Mouse (Mus musculus) hindbrain, embryonic 16.5 days (tissue): ENCODE results near the gene Kmt2d. TPM values are rescaled to one million over a fixed set of nuclear protein-coding genes. Genes with fewer than 3 reads are reported as not detected.
A peak's percentile ranks its signal among the peaks of the same experiment; 100 is the strongest.
"Not testable (repeated sequence)": the region's sequence is repeated elsewhere in the genome, so short reads cannot be mapped to it uniquely, and the experiment has no call there.

Experiments
- ATAC-seq: fragments of 200-750 bp; cut with Nextera tagmentation; 2 replicates; pipeline ENCODE4 v1.8.0; 2017; ENCODE audit warnings: moderate TSS enrichment, moderate library complexity
- H3K27ac ChIP-seq: fragments of 300-500 bp; sonication (generic); 2 replicates; pipeline ENCODE4 v1.5.1; 2014; ENCODE audit warnings: low read depth, mild to moderate bottlenecking, control low read depth, low read length, moderate library complexity
- H3K27me3 ChIP-seq: fragments of 300-500 bp; sonication (generic); replicated peaks from 2 replicates; pipeline ENCODE4 v1.6.1; 2014; ENCODE audit warnings: low read length; ENCODE audit not compliant: control insufficient read depth, insufficient read depth
- H3K36me3 ChIP-seq: fragments of 300-500 bp; sonication (generic); 2 replicates; pipeline ENCODE4 v1.6.1; 2014; ENCODE audit warnings: mild to moderate bottlenecking, low read length, moderate library complexity, mixed read lengths; ENCODE audit not compliant: control insufficient read depth, insufficient read depth
- H3K4me1 ChIP-seq: fragments of 300-500 bp; sonication (generic); 2 replicates; pipeline ENCODE4 v1.6.1; 2014; ENCODE audit warnings: low read depth, low read length; ENCODE audit not compliant: control insufficient read depth, insufficient read depth
- H3K4me2 ChIP-seq: fragments of 300-500 bp; sonication (generic); 2 replicates; pipeline ENCODE4 v1.6.1; 2014; ENCODE audit warnings: mild to moderate bottlenecking, low read length, control low read depth, moderate library complexity
- H3K4me3 ChIP-seq: fragments of 300-500 bp; sonication (generic); 2 replicates; pipeline ENCODE4 v1.5.1; 2014; ENCODE audit warnings: mild to moderate bottlenecking, low read length, control low read depth, moderate library complexity
- H3K9ac ChIP-seq: fragments of 300-500 bp; sonication (generic); 2 replicates; pipeline ENCODE4 v1.6.1; 2014; ENCODE audit warnings: low read depth, mild to moderate bottlenecking, control low read depth, low read length, moderate library complexity
- H3K9me3 ChIP-seq: fragments of 300-500 bp; sonication (generic); 2 replicates; pipeline ENCODE4 v1.6.1; 2014; ENCODE audit warnings: mild to moderate bottlenecking, low read length, moderate library complexity; ENCODE audit not compliant: control insufficient read depth
- WGBS: fragments of 180-500 bp; shearing (Covaris S2); extraction: QIAGEN DNeasy Blood & Tissue Kit; methylation state at CpG from one replicate; pipeline ENCODE4 v1.1.7; 2014; 5-methylcytosine and 5-hydroxymethylcytosine counted together
- polyA plus RNA-seq: library from polyadenylated mRNA; unstranded; fragments of >200 nt; fragmentation: Nextera tagmentation; extraction: Ambion mirVana; gene quantifications from 2 replicates; pipeline ENCODE4 v1.2.1, GENCODE M21; 2015

Gene Kmt2d
- polyA plus RNA-seq, 1 experiment from 2014 or later = 8.8 TPM

GRCm38 (mm10) chr15:98827611-98828011, 43.4 kb downstream of the Kmt2d start:
- no peak overlapping the region for H3K4me3 ChIP-seq
- WGBS = 90% methylated on average over 7 of the region's 7 CpGs
- H3K36me3 ChIP-seq = peaks cover 5% of the 10 kb centered on the region
- peaks cover 6% of the 10 kb centered on the region for H3K4me1 ChIP-seq
- ATAC-seq = no peak
- H3K4me2 ChIP-seq = no peak overlapping the region
- H3K27ac ChIP-seq = no peak overlapping the region
- H3K9me3 ChIP-seq = no peaks in the 10 kb centered on the region
- no peaks in the 10 kb centered on the region for H3K27me3 ChIP-seq
- H3K9ac ChIP-seq = no peak overlapping the region

GRCm38 (mm10) chr15:98823434-98823833, 47.6 kb downstream of the Kmt2d start:
- WGBS = 71% methylated on average over 3 of the region's 3 CpGs
- Histone ChIP-seq H3K9me3 (no peaks in the 10 kb centered on the region), H3K27me3 (no peaks in the 10 kb centered on the region), H3K4me1 (no peaks in the 10 kb centered on the region), H3K27ac (no peak overlapping the region), H3K4me3 (no peak overlapping the region), H3K4me2 (no peak overlapping the region), H3K9ac (no peak overlapping the region), H3K36me3 (peaks cover 5% of the 10 kb centered on the region)
- no peak for ATAC-seq

- H3K27me3 ChIP-seq = no peaks in the 10 kb centered on the region
- H3K9me3 ChIP-seq = no peaks in the 10 kb centered on the region
- H3K4me1 ChIP-seq = no peaks in the 10 kb centered on the region
- 91% methylated on average over 5 of the region's 5 CpGs for WGBS
- peaks cover 5% of the 10 kb centered on the region for H3K36me3 ChIP-seq
- H3K27ac ChIP-seq = no peak overlapping the region
- H3K4me3 ChIP-seq = no peak overlapping the region
- no peak overlapping the region for H3K9ac ChIP-seq
- ATAC-seq = no peak
- H3K4me2 ChIP-seq = no peak overlapping the region
These were observed 48.9 kb downstream of the Kmt2d start for GRCm38 (mm10) chr15:98822147-98822546.

- Histone ChIP-seq H3K9me3 (no peaks in the 10 kb centered on the region), H3K4me2 (no peak overlapping the region), H3K9ac (no peak overlapping the region), H3K36me3 (peaks cover 6% of the 10 kb centered on the region), H3K4me3 (no peak overlapping the region), H3K27me3 (no peaks in the 10 kb centered on the region), H3K27ac (no peak overlapping the region), H3K4me1 (no peaks in the 10 kb centered on the region)
- WGBS = 29% methylated on average over 10 of the region's 10 CpGs
- no peak for ATAC-seq
These were observed 49.6 kb downstream of the Kmt2d start for GRCm38 (mm10) chr15:98821403-98821802.

- H3K27ac ChIP-seq = no peak overlapping the region
- ATAC-seq = no peak
- no peak overlapping the region for H3K4me2 ChIP-seq
These were observed 50.1 kb downstream of the Kmt2d start for GRCm38 (mm10) chr15:98820937-98821336.

GRCm38 (mm10) chr15:98818171-98818570, 52.8 kb downstream of the Kmt2d start:
- Histone ChIP-seq H3K4me2 (no peak overlapping the region), H3K9ac (no peak overlapping the region)

More at GRCm38 (mm10) chr15:98820937-98821336, 50.1 kb downstream of the Kmt2d start:
- no peaks in the 10 kb centered on the region for H3K9me3 ChIP-seq
- H3K9ac ChIP-seq = no peak overlapping the region
- no peaks in the 10 kb centered on the region for H3K4me1 ChIP-seq
- 86% methylated on average over 4 of the region's 4 CpGs for WGBS
- H3K27me3 ChIP-seq = no peaks in the 10 kb centered on the region
- no peak overlapping the region for H3K4me3 ChIP-seq
- peaks cover 7% of the 10 kb centered on the region for H3K36me3 ChIP-seq

GRCm38 (mm10) chr15:98812741-98813424, 58.1 kb downstream of the Kmt2d start:
- Histone ChIP-seq H3K9me3 (no peaks in the 10 kb centered on the region), H3K27me3 (peaks cover 21% of the 10 kb centered on the region), H3K4me2 (no peak overlapping the region), H3K4me3 (no peak overlapping the region), H3K36me3 (peaks cover 16% of the 10 kb centered on the region), H3K27ac (no peak overlapping the region), H3K4me1 (peaks cover 12% of the 10 kb centered on the region), H3K9ac (no peak overlapping the region)
- 84% methylated on average over 20 of the region's 20 CpGs for WGBS
- no peak for ATAC-seq

More at GRCm38 (mm10) chr15:98818171-98818570, 52.8 kb downstream of the Kmt2d start:
- 91% methylated on average over 7 of the region's 7 CpGs for WGBS
- Histone ChIP-seq H3K4me3 (no peak overlapping the region), H3K27me3 (no peaks in the 10 kb centered on the region), H3K9me3 (no peaks in the 10 kb centered on the region), H3K4me1 (no peaks in the 10 kb centered on the region), H3K36me3 (peaks cover 10% of the 10 kb centered on the region), H3K27ac (no peak overlapping the region)
- no peak for ATAC-seq

GRCm38 (mm10) chr15:98810212-98810611, 60.8 kb downstream of the Kmt2d start:
- peaks cover 34% of the 10 kb centered on the region for H3K27me3 ChIP-seq
- H3K4me2 ChIP-seq, ATAC-seq, H3K4me3 ChIP-seq, H3K9me3 ChIP-seq, H3K9ac ChIP-seq, H3K27ac ChIP-seq: not testable (repeated sequence)
- 70% methylated on average over 6 of the region's 6 CpGs for WGBS
- peaks cover 35% of the 10 kb centered on the region for H3K4me1 ChIP-seq
- H3K36me3 ChIP-seq = peaks cover 12% of the 10 kb centered on the region

GRCm38 (mm10) chr15:98809390-98809789, 61.6 kb downstream of the Kmt2d start, which contains the start of gene Ddn:
TSS of gene Ddn (minus strand) at chr15:98809490.
- Histone ChIP-seq H3K27me3 (peaks cover 42% of the 10 kb centered on the region), H3K4me2 (peak within 1 kb of the TSS; percentile 84), H3K36me3 (peaks cover 10% of the 10 kb centered on the region), H3K4me1 (peaks cover 39% of the 10 kb centered on the region), H3K27ac (no peak within 1 kb of the TSS), H3K4me3 (peak within 1 kb of the TSS; percentile 55), H3K9me3 (no peaks in the 10 kb centered on the region), H3K9ac (peak within 1 kb of the TSS; percentile 63)
- WGBS = 48% methylated on average over 3 of the region's 3 CpGs
- ATAC-seq = no peak
